Mouse (Mus musculus) lung, adult 2 months (tissue): Measurements from ENCODE around the gene Pcnx2.

Source experiments
- CTCF ChIP-seq: fragments of 200-500 bp; IDR thresholded peaks from 2 replicates; pipeline ENCODE4 v1.5.1; 2011; ENCODE audit warnings: mild to moderate bottlenecking, low read length, control low read depth; ENCODE audit not compliant: insufficient read depth
- POLR2A ChIP-seq: fragments of 200-500 bp; IDR thresholded peaks from 2 replicates; pipeline ENCODE4 v1.6.1; 2011; ENCODE audit warnings: low read depth, mild to moderate bottlenecking, control low read depth, low read length, borderline replicate concordance; ENCODE audit errors: extremely low read depth

DNA sequence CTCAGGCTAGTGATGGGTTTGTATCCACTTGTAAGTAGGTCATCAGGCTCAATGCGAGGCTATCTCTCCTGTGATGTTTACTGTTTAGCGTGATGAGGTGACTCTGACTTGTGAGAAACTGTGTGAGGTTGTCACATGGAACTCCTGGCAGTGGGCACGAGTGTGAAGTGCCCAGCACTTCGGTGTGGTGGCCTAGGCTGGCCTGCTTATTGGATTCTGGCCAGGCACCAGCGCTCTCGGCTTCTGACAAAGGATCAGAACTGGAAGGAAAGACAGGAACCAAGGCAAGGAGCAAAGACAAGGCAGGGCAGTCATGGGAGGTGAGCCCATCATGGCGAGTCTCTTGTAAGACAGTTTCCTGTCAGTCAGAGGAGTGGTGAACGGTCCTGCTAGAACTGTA is 142.2 kb downstream of the Pcnx2 start:
- no peak for TF ChIP-seq CTCF
- TF ChIP-seq POLR2A, result no peak
